Mouse (Mus musculus) olfactory bulb, adult 2 months (tissue): ENCODE measurements around the gene Zfp12. TPM values are rescaled to one million over a fixed set of nuclear protein-coding genes. Genes with fewer than 3 reads are reported as not detected.
A peak's percentile ranks its signal among the peaks of the same experiment; 100 is the strongest.

Source experiments
- H3K27ac ChIP-seq: fragments of 200-500 bp; 2 replicates; pipeline ENCODE4 v1.5.1; 2012; ENCODE audit warnings: low read depth, low read length; ENCODE audit not compliant: insufficient read depth
- H3K4me1 ChIP-seq: fragments of 200-500 bp; 2 replicates; pipeline ENCODE4 v1.6.1; 2012; ENCODE audit warnings: low read length; ENCODE audit not compliant: control insufficient read depth, insufficient read depth
- H3K4me3 ChIP-seq: fragments of 200-500 bp; 2 replicates; pipeline ENCODE4 v1.5.1; 2012; ENCODE audit warnings: mild to moderate bottlenecking, low read depth, low read length, moderate library complexity; ENCODE audit not compliant: insufficient read depth
- CTCF ChIP-seq: fragments of 200-500 bp; IDR thresholded peaks from 2 replicates; pipeline ENCODE4 v1.5.1; 2012; ENCODE audit warnings: low read depth, mild to moderate bottlenecking, low read length, moderate library complexity; ENCODE audit not compliant: insufficient read depth
- POLR2A ChIP-seq: fragments of 200-500 bp; IDR thresholded peaks from 2 replicates; pipeline ENCODE4 v1.6.1; 2012; ENCODE audit warnings: mild to moderate bottlenecking, low read depth, low read length, moderate library complexity; ENCODE audit not compliant: insufficient read depth
- WGBS: fragments of 180-500 bp; shearing (Covaris S2); methylation state at CpG from one replicate; pipeline ENCODE4 v1.1.7; 2018; 5-methylcytosine and 5-hydroxymethylcytosine counted together
- polyA plus RNA-seq: library from polyadenylated mRNA; stranded (reverse); fragments of >200 nt; gene quantifications from 2 replicates; pipeline ENCODE4 v1.2.4, GENCODE M21; 2012; ENCODE audit warnings: low replicate concordance; ENCODE audit not compliant: missing spikeins, insufficient read depth, insufficient read length

Zfp12 gene
- polyA plus RNA-seq, 1 experiment, result not detected

DNA sequence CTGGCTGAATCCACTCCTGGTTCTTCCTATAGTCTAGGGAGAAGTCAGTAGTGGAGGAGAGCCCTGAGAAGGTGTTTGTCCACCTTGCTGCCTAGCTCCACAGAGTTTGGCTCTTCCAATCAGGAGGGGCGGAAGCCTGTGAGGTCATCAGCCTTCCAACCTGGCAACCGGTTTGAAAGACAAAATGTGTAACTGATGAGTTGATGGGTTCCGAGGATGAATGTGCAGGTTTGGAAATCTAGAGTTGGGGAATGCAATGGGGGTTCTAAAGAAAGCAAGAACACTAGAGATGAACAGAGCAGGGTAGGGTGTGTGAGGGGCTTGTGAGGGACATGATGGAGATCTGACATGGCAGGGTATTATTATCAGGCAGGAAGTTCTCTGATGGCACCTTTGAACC lies 8.2 kb upstream of the Zfp12 start, which contains the start of gene Spdye4a:
TSS of gene Spdye4a (minus strand) at position 101 of the 400 bp plus-strand sequence.
- Histone ChIP-seq H3K4me1 (no peaks in the 10 kb centered on the region), H3K4me3 (no peak within 1 kb of the TSS), H3K27ac (no peak within 1 kb of the TSS)
- WGBS, result 91% methylated on average over 3 of the region's 3 CpGs
- TF ChIP-seq POLR2A (no peak), CTCF (no peak)

GRCm38 (mm10) chr5:143236036-143236435 lies 1.1 kb downstream of the Zfp12 start:
- no peak overlapping the region for H3K27ac ChIP-seq
- TF ChIP-seq CTCF, result no peak
- TF ChIP-seq POLR2A, result no peak
- 16% methylated on average over 9 of the region's 9 CpGs for WGBS
- H3K4me1 ChIP-seq, result peaks cover 7% of the 10 kb centered on the region
- peak overlapping the region; percentile 80 for H3K4me3 ChIP-seq

GRCm38 (mm10) chr5:143244926-143245325 lies 10.0 kb downstream of the Zfp12 start:
- Histone ChIP-seq H3K27ac (no peak overlapping the region), H3K4me1 (no peaks in the 10 kb centered on the region), H3K4me3 (no peak overlapping the region)
- TF ChIP-seq CTCF, result no peak
- TF ChIP-seq POLR2A, result no peak
- WGBS, result 96% methylated on average over 26 of the region's 26 CpGs

DNA sequence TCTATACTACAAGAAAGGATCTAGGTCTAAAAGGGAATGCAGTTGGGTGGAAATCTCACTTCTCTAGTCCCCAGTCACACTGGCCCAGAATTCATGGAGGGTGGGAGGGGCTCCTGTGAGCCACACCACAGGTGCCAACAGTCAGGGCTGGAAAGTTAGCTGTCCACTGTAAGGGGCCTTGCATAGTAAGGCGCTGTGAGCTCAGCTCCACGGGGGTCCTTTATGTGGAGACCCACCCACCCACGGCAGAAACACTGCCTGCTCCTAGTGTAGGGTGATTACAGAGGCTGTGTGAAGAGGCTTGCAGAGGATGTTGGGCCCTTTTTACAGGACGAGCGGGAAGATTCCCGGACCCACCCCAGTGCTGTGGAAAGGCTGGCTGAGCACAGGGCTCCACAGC lies 17.1 kb downstream of the Zfp12 start:
- TF ChIP-seq POLR2A (no peak), CTCF (no peak)

DNA sequence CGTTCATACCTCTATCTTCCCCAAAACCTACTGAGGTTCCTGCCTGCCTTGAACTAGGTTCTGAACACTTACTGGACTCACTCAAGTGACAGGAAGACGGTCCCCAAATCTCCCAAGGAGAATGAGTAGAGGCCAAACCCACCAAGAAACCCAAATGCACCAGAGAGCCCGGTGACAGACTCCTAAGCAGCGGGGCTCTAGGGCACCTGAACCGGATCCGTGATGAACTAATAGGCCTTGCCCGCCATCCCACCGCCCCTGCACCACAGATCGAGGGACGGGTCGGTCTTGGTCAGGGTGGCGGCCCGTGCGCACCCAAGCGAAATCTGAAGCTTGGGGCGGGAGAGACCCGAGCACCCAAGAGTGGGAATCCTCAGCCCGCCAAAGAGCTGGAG lies 17.8 kb downstream of the Zfp12 start:
- Histone ChIP-seq H3K4me1 (no peaks in the 10 kb centered on the region), H3K27ac (no peak overlapping the region), H3K4me3 (no peak overlapping the region)
- 90% methylated on average over 18 of the region's 18 CpGs for WGBS
- TF ChIP-seq CTCF, result no peak
- no peak for TF ChIP-seq POLR2A

More for the DNA sequence above, 17.1 kb downstream of the Zfp12 start:
- Histone ChIP-seq H3K4me3 (no peak overlapping the region), H3K27ac (no peak overlapping the region), H3K4me1 (no peaks in the 10 kb centered on the region)
- WGBS, result 62% methylated on average over 6 of the region's 6 CpGs

GRCm38 (mm10) chr5:143253186-143253880 lies 18.4 kb downstream of the Zfp12 start:
- WGBS, result 51% methylated on average over 103 of the region's 103 CpGs
- no peak overlapping the region for H3K27ac ChIP-seq
- TF ChIP-seq POLR2A (no peak), CTCF (no peak)
- H3K4me3 ChIP-seq, result no peak overlapping the region
- no peaks in the 10 kb centered on the region for H3K4me1 ChIP-seq

- TF ChIP-seq CTCF, result no peak
- TF ChIP-seq POLR2A, result no peak
- WGBS, result 49% methylated on average over 81 of the region's 81 CpGs
- Histone ChIP-seq H3K4me1 (no peaks in the 10 kb centered on the region), H3K27ac (no peak overlapping the region), H3K4me3 (no peak overlapping the region)
These were observed 19.0 kb downstream of the Zfp12 start for GRCm38 (mm10) chr5:143253881-143254486.

DNA sequence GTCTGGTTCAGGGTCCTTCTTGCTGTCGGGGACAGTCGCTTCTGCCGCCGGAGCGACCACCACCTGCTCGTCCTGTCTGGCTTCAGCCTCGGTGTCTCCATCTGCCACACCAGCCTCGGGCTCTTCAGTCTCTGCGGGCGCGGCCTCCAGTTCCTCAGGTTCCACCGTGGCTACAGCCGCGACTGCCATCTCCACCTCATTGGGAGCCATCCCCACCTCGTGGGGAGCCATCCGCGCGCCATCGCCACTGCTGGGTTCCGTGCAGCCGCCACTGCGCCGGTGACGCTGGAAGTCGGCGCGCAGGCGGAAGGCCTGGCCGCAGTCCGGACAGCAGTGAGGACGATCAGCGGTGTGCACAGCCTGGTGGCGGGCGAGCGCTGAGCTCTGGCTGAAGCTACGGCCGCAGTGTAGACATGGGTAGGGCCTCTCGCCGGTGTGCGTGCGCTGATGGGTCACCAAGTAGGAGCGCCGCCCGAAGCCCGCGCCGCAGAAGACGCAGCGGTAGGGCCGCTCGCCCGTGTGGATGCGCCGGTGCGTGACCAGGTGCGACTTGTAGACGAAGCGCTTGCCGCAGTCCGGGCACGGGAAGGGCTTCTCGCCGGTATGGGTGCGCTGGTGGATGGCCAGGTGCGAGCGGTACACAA lies 19.6 kb downstream of the Zfp12 start:
- no peaks in the 10 kb centered on the region for H3K4me1 ChIP-seq
- WGBS, result 75% methylated on average over 66 of the region's 66 CpGs
- H3K4me3 ChIP-seq, result no peak overlapping the region
- TF ChIP-seq POLR2A (no peak), CTCF (no peak)
- no peak overlapping the region for H3K27ac ChIP-seq

DNA sequence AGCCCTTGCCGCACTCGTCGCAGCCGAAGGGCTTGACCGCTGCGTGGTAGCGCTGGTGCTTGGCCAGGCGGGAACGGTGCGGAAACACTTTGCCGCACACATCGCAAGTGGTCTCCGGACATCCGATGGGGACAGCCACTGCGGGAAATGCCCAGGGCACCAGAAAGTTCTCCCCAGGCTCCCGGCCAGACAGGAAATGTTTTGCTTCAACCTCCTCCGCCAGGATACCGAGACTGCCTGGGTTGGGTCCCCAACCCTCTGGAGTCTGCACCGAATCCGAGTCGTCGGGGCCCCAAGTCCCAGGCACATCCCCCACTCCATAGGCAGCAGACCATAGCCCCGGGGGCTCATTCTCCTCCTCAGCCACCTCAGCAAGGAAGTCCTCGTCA lies 20.2 kb downstream of the Zfp12 start:
- H3K4me3 ChIP-seq, result no peak overlapping the region
- no peaks in the 10 kb centered on the region for H3K4me1 ChIP-seq
- TF ChIP-seq POLR2A (no peak), CTCF (no peak)
- H3K27ac ChIP-seq, result no peak overlapping the region
- 74% methylated on average over 24 of the region's 24 CpGs for WGBS

DNA sequence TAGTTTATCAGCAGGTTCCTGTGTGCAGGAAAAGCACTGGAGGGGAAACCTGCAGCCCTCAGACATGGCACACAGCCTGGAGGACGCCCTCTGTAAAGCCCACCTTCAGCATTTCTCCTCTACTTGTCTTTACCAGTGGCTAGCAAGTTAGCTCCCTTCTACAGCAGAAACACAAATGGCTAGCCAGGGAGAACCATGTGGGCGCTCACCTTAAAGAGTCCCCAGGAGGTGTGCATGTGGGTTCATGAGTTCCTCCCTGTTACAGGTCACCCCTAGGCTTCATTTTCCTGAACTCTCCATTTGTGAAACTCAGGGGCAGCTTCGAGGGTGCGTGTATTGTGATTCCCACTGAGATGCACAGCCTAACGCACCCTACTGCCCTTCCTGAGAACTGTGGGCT lies 20.8 kb downstream of the Zfp12 start:
- Histone ChIP-seq H3K4me1 (no peaks in the 10 kb centered on the region), H3K4me3 (no peak overlapping the region), H3K27ac (no peak overlapping the region)
- WGBS, result 93% methylated on average over 5 of the region's 5 CpGs
- TF ChIP-seq CTCF (no peak), POLR2A (no peak)
